Mouse (Mus musculus) C2C12 (cell line): ENCODE data around the gene Cgnl1.

Source experiments
- CTCF ChIP-seq: IDR thresholded peaks from one replicate; pipeline ENCODE4 v1.5.1; 2011; ENCODE audit not compliant: control insufficient read depth, insufficient read depth, insufficient read length
- FOSL1 ChIP-seq: IDR thresholded peaks from one replicate; pipeline ENCODE4 v1.8.0; 2011; ENCODE audit warnings: mild to moderate bottlenecking, low read length; ENCODE audit not compliant: poor library complexity, insufficient read depth, severe bottlenecking
- MAX ChIP-seq: IDR thresholded peaks from one replicate; pipeline ENCODE4 v1.6.1; 2011; ENCODE audit warnings: mild to moderate bottlenecking, control low read depth
- MYOD1 ChIP-seq: IDR thresholded peaks from one replicate; pipeline ENCODE4 v1.6.1; 2011; ENCODE audit warnings: low read depth; ENCODE audit not compliant: control insufficient read depth, insufficient read length
- MYOG ChIP-seq: IDR thresholded peaks from one replicate; pipeline ENCODE4 v1.6.1; 2011; ENCODE audit not compliant: control insufficient read depth, insufficient read length; ENCODE audit errors: extremely low read depth
- USF1 ChIP-seq: IDR thresholded peaks from one replicate; pipeline ENCODE4 v1.6.1; 2011; ENCODE audit warnings: low read depth, mild to moderate bottlenecking, control low read depth, moderate library complexity

- TF ChIP-seq CTCF: no peak
- no peak for TF ChIP-seq MAX
- no peak for TF ChIP-seq MYOG
- TF ChIP-seq USF1: no peak
- no peak for TF ChIP-seq FOSL1
- no peak for TF ChIP-seq MYOD1
These were observed 192.4 kb downstream of the Cgnl1 start for GRCm38 (mm10) chr9:71578896-71579564.
